Mouse (Mus musculus) NIH3T3 (cell line): ENCODE results near the gene Cyp2ab1.
A peak's percentile ranks its signal among the peaks of the same experiment; 100 is the strongest.
"Not testable (repeated sequence)": the region's sequence is repeated elsewhere in the genome, so short reads cannot be mapped to it uniquely, and the experiment has no call there.

Experiments used
- DNase-seq: peaks from one replicate; pipeline ENCODE4 v3.0.0-alpha.2; 2012; ENCODE audit warnings: low read depth

The Cyp2ab1 gene

DNA sequence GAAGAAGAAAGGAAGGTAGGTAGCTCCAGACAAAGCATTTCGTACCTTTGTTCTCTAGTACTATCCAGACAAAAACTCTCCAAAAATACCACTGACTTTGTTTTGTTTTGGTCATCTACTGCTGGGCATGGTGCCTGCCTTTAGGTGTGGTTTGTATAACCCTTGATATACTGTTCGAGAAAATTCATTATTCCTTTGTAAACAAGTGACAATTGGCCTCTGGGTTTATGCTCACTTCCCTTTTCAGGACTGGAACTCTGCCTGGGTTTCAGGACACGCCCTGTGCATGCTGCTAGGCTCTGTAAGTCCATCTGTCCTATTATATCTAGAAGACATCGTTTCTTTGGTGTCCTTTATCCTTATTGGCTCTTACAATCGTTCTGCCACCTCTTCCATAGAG is at the start of gene Cyp2ab1:
TSS of gene Cyp2ab1 (minus strand) at position 119 of the 400 bp plus-strand sequence.
- DNase-seq, result no peak

GRCm38 (mm10) chr16:20371731-20372130 is 46.5 kb upstream of the Cyp2ab1 start:
- DNase-seq, result peak; percentile 39

DNA sequence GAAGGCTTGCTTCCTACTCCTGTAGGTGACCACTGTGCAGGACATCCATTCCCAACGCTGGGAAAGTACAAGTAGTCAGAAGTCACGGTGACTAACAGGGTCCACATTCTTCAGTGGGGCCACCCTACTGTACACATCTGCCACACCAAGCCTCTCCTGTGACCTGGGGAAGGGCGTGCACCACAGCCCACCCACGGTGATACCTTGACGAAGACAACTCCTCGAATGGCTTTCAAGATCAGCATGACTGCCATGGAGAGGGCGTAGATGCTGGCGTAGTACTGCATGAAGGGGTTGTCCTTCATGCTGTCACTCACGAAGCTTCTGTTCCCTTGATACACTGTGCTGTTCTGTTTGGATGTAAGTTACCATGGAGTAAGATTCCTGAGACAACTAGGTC is 43.0 kb upstream of the Cyp2ab1 start:
- DNase-seq, result no peak

- DNase-seq, result no peak
These were observed 36.9 kb upstream of the Cyp2ab1 start for GRCm38 (mm10) chr16:20362121-20362520.

GRCm38 (mm10) chr16:20361496-20361895 is 36.3 kb upstream of the Cyp2ab1 start:
- DNase-seq, result not testable (repeated sequence)

GRCm38 (mm10) chr16:20359643-20360295 is 34.6 kb upstream of the Cyp2ab1 start:
- DNase-seq, result no peak

- DNase-seq, result no peak
These were observed 32.6 kb upstream of the Cyp2ab1 start for GRCm38 (mm10) chr16:20357837-20358236.

- peak; percentile 9 for DNase-seq
These were observed 29.6 kb upstream of the Cyp2ab1 start for GRCm38 (mm10) chr16:20354762-20355161.

DNA sequence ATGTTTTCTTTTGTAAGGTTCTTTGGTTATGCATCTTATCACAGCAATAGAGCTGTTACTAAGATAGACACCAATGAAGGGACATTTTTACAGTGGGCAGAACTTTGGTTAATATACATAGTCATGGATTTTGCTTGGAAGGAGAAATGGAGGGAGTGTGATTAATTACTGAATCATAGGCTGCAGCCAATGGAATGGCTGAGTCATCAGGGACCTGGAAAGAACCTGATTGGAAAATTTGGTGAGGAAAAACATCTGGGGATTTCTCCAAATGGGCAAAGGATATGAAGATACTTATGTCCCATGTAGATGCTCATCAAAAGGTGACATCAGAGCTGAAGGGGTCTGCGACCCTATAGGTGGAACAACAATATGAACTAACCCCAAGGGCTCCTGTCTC is 28.8 kb upstream of the Cyp2ab1 start:
- peak; percentile 79 for DNase-seq

DNA sequence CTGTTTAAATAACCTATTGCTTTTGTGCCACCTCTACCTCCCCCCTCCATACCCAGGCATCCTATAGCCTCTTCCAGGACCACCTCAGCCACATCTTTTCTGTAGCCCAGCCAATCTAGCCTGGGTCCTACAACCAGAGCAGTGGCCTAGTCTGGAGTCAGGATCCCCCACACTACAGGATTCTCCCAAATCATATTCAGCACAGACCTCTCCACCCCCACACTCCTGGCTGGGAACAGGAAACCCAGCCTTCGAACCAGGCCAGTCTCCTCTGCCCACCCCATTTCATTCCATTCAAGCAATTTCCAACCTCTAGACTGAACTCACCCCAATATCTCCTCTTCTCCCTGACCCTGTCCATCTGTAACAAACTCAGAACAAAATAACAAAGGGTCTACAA is 20.3 kb upstream of the Cyp2ab1 start:
- DNase-seq, result no peak

- DNase-seq, result no peak
These were observed 13.4 kb upstream of the Cyp2ab1 start for GRCm38 (mm10) chr16:20338616-20339015.

DNA sequence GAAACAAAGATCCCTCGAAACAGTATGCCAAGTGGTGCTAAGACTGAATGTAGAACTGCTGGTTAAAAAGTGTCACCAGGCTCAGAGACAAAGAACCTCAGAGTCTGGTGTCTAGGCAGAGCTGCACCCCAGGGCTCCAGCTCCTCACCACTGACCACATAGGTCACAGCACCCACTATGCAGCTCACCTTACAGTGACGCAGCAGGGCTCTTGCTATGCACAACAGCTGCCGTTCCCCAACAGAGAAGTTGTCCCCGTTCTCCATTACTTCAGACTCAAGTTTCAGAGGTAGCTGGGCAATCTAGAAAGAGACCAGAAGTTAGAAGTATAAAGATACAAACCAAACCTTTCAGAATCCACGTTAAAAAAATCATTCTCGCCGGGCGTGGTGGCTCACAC is 9.7 kb upstream of the Cyp2ab1 start:
- DNase-seq, result no peak

GRCm38 (mm10) chr16:20328306-20328705 is 3.1 kb upstream of the Cyp2ab1 start:
- DNase-seq, result no peak

- no peak for DNase-seq
These were observed 1.3 kb downstream of the Cyp2ab1 start for GRCm38 (mm10) chr16:20323907-20324306.

GRCm38 (mm10) chr16:20322274-20322673 is 2.9 kb downstream of the Cyp2ab1 start:
- DNase-seq, result no peak

DNA sequence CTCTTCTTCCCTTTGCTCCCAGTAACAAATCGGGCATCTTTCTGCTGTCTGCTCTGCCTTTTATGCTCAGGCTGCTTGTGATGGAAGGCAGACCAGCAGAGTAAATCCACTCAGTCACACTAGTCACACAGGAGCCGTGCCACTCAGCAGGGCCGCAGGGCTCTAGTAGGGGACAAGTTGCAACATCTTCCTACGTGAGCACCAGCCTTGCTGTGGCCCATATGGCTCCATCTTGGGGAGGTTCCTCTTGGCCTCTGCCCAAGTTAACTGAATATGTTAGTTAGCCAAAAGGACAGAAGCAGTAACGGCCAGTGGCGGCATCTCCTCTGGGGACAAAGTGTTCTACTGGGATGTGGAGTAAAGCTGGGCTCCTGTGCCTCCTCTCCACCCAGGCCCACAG is 8.4 kb downstream of the Cyp2ab1 start:
- no peak for DNase-seq

DNA sequence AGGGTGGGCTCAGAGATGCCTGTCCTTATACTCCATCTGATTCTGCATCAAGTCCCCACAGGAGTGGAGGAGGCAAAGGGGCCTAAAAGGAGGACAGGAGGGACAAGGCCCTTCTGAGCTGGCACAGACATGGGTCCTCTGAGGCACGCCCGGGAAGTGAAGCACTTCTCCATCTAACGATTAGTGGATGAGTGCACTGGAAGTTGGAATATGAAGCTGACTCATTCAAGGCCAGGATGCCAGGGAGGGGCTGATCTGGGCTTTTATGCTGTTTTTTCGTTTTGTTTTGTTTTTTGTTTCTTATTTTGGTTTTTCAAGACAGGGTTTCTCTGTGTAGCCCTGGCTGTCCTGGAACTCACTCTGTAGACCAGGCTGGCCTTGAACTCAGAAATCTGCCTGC is 9.9 kb downstream of the Cyp2ab1 start:
- DNase-seq, result no peak

GRCm38 (mm10) chr16:20312272-20312671 is 12.9 kb downstream of the Cyp2ab1 start:
- DNase-seq, result no peak

DNA sequence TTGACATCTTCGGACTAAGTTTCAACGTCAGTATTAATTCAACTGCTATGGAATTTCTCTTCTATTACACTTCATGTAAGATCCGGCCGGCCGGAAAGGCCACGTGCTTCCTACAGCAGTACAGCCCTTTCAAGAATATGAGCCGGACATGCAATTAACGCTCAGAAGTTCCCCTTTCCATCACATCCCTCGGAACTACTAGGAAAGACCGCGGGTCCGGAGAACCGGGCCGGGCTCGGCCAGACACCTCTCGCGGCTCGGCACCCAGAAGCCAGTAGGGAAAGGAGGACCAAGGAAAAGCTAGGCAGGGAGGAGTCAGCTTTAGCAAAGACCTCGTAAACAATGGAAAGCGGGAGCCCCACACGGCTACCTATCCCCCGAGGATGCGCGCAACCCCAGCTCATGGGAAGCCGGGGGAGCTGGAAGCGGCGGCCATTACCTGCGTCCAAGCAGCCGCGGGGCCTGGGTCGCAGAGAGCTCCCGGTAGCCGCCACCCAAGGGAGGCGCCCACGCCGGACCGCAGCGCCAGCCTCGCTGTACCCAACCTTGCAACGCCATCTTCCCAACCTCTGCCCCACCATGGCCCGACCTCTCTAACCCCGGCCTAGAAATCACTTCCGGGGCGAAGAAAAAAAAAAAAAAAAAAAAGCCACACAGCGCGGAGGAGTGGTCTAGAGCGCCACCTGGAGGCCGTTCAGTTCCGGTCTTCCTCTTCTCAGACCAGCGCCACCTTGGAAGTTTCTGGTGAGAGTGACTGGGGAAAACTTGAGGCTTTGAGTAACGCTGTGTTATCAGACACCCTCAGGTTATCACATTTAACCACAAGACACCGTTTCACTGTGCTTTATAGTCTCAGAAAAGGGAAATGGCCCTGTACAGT is 23.2 kb downstream of the Cyp2ab1 start, which contains the start of gene Parl:
TSS of gene Parl (minus strand) at position 618 of the 880 bp plus-strand sequence.
- DNase-seq, result peak; percentile 95

DNA sequence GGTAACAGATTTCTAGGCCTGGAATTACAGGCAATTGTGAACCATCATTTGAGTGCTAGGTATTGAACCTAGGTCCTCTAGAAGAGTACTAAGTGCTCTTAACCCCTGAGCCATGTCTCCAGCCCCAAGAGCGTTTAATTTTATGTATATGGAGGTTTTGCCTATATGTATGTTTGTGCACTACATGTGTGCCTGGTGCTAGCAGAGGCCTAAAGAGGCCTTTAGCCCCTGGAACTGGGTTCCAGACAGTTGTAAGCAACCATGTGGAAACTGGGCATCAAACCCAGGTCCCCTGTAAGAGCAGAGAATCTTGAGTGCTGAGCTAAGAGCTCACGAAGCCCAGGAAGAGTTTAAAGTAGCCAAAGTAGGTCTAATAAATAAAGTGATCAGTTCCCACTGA is 25.1 kb downstream of the Cyp2ab1 start:
- DNase-seq, result no peak

- no peak for DNase-seq
These were observed 45.0 kb downstream of the Cyp2ab1 start for GRCm38 (mm10) chr16:20280238-20280637.

GRCm38 (mm10) chr16:20279395-20279794 is 45.8 kb downstream of the Cyp2ab1 start:
- DNase-seq, result no peak

- DNase-seq, result no peak
These were observed 52.2 kb downstream of the Cyp2ab1 start for GRCm38 (mm10) chr16:20272994-20273393.
